Mouse (Mus musculus): ENCODE results near the gene Ntf3.

GRCm38 (mm10) chr6:126172071-126172470 lies 5.4 kb upstream of the Ntf3 start:
- TF ChIP-seq CTCF (conservative IDR thresholded peaks at IDR 0.05; ENCODE audit: low read length) (no peak), NANOG (IDR thresholded peaks at IDR 0.05; ENCODE audit: borderline replicate concordance, low read length) (no peak)
